Mouse (Mus musculus) neural tube, postnatal 0 days (tissue): ENCODE results near the gene Cyth1. TPM values are rescaled to one million over a fixed set of nuclear protein-coding genes. Genes with fewer than 3 reads are reported as not detected.

Experiments used
- polyA plus RNA-seq: library from polyadenylated mRNA; unstranded; fragments of >200 nt; fragmentation: Nextera tagmentation; extraction: Ambion mirVana; gene quantifications from 2 replicates; pipeline ENCODE4 v1.2.1, GENCODE M21; 2015

The Cyth1 gene
- polyA plus RNA-seq: 18.4 and 20.7 TPM in 2 replicates

DNA sequence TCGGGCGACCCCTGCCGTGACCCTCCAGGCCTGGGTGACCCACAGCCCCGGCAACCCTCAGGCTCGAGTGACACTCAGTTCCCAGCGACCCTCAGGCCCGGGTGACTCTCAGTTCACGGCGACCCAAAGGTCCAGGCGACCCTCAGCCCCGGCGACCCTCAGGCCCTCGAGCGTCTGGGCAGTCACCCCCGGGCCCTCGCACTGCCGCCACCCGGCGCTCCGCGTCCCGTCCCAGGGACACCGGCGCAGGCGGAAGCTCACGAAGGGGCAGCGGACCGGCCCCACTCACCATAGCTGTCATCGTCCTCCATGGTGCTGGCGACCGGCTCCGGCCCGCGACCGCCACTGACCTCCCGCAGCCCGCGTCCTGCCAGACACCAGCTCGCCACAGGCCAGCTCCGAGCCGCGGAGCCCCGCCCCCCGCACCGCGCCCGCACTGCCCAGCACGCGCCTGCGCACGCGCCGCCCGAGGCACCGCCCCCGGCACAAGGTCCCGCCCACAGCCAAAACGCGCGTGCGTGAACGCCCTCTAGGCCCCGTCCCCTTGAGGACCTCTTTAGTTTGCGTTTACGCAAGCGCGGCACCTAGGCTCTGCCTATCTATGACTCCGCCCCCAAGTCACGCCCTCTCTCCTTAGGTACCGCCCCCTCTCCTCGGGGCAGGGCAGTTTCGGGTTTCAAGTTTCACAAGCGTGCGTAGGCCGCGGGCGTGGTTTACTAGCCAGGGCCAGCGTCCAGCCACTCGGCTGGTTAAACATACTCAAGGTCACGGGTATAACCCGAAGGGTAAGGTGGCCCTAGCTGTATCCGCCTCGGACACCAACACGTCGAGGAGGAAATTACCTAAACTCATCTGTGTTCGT, at the start of gene Cyth1:
Gene Cyth1 (minus strand): TSS at position 443 of the 862 bp plus-strand sequence.

GRCm38 (mm10) chr11:118289999-118290889, 41.9 kb upstream of the Cyth1 start, which contains the start of gene Usp36:
Gene Usp36, minus strand, starts transcription at chr11:118290244.

GRCm38 (mm10) chr11:118130534-118130933, 117.9 kb downstream of the Cyth1 start, which contains the start of gene Dnah17:
Gene Dnah17, minus strand, starts transcription at chr11:118130634.

Other genes with a start within 250 kb of the Cyth1 start
- gene Dnah17, start 118.0 kb downstream of the Cyth1 start, polyA plus RNA-seq: 0.10 and 0.23 TPM in 2 replicates
- 11.9 and 16.4 TPM in 2 replicates for gene Usp36, start 41.7 kb upstream of the Cyth1 start, polyA plus RNA-seq
- 0.15 and 0.19 TPM in 2 replicates for gene Cep295nl, start 93.9 kb upstream of the Cyth1 start, polyA plus RNA-seq
- 138 and 139 TPM in 2 replicates for gene Timp2, start 107.1 kb upstream of the Cyth1 start, polyA plus RNA-seq
- 15.8 and 17.8 TPM in 2 replicates for gene Lgals3bp, start 153.5 kb upstream of the Cyth1 start, polyA plus RNA-seq
- 25.1 and 27.0 TPM in 2 replicates for gene Cant1, start 170.5 kb upstream of the Cyth1 start, polyA plus RNA-seq
- gene C1qtnf1, start 179.6 kb upstream of the Cyth1 start, polyA plus RNA-seq: 5.8 and 6.1 TPM in 2 replicates
- gene Engase, start 228.2 kb upstream of the Cyth1 start, polyA plus RNA-seq: 7.1 and 8.0 TPM in 2 replicates